Mouse (Mus musculus): ENCODE measurements around the gene Plscr2.
"Not testable (repeated sequence)": the region's sequence is repeated elsewhere in the genome, so short reads cannot be mapped to it uniquely, and the experiment has no call there.

The Plscr2 gene

GRCm38 (mm10) chr9:92273956-92274762, 1.2 kb upstream of the Plscr2 start:
- no peak for DNase-seq

- no peak for DNase-seq
These were observed 958 bp downstream of the Plscr2 start for GRCm38 (mm10) chr9:92276360-92276759.

- no peak for DNase-seq
These were observed 4.6 kb downstream of the Plscr2 start for GRCm38 (mm10) chr9:92280048-92280447.

GRCm38 (mm10) chr9:92282563-92283171, 7.3 kb downstream of the Plscr2 start:
- DNase-seq, result no peak

- no peak for DNase-seq
These were observed 14.3 kb downstream of the Plscr2 start for GRCm38 (mm10) chr9:92289675-92290074.

- no peak for DNase-seq
These were observed 16.8 kb downstream of the Plscr2 start for GRCm38 (mm10) chr9:92292169-92292568.

GRCm38 (mm10) chr9:92292922-92293321, 17.5 kb downstream of the Plscr2 start:
- DNase-seq, result no peak

GRCm38 (mm10) chr9:92293560-92294548, 18.5 kb downstream of the Plscr2 start:
- no peak for DNase-seq

GRCm38 (mm10) chr9:92298288-92298687, 22.9 kb downstream of the Plscr2 start:
- no peak for DNase-seq

GRCm38 (mm10) chr9:92301213-92301612, 25.8 kb downstream of the Plscr2 start:
- DNase-seq, result no peak

GRCm38 (mm10) chr9:92305075-92305474, 29.7 kb downstream of the Plscr2 start:
- no peak for DNase-seq

- no peak for DNase-seq
These were observed 30.3 kb downstream of the Plscr2 start for GRCm38 (mm10) chr9:92305620-92306220.

- no peak for DNase-seq
These were observed 33.7 kb downstream of the Plscr2 start, which contains the start of gene 1700057G04Rik for GRCm38 (mm10) chr9:92309077-92309476. 1700057G04Rik (plus strand) TSS chr9:92309377.

- DNase-seq, result no peak
These were observed 41.4 kb downstream of the Plscr2 start for GRCm38 (mm10) chr9:92316791-92317190.

- DNase-seq, result not testable (repeated sequence)
These were observed 50.5 kb downstream of the Plscr2 start for GRCm38 (mm10) chr9:92325936-92326335.

GRCm38 (mm10) chr9:92326813-92327212, 51.4 kb downstream of the Plscr2 start:
- DNase-seq, result no peak

GRCm38 (mm10) chr9:92331383-92331782, 56.0 kb downstream of the Plscr2 start:
- no peak for DNase-seq

- DNase-seq, result no peak
These were observed 59.4 kb downstream of the Plscr2 start for GRCm38 (mm10) chr9:92334845-92335244.

- DNase-seq, result no peak
These were observed 59.9 kb downstream of the Plscr2 start for GRCm38 (mm10) chr9:92335277-92335818.

GRCm38 (mm10) chr9:92337063-92337462, 61.7 kb downstream of the Plscr2 start:
- no peak for DNase-seq

- no peak for DNase-seq
These were observed 62.3 kb downstream of the Plscr2 start for GRCm38 (mm10) chr9:92337661-92338060.

GRCm38 (mm10) chr9:92338954-92339353, 63.6 kb downstream of the Plscr2 start:
- DNase-seq, result no peak

Data from thymus, postnatal 25 days (tissue).